Mouse (Mus musculus) hindbrain, embryonic 13.5 days (tissue): Measurements from ENCODE around the gene Nprl2. TPM values are rescaled to one million over a fixed set of nuclear protein-coding genes. Genes with fewer than 3 reads are reported as not detected.

Experiments
- ATAC-seq: fragments of 200-750 bp; cut with Nextera tagmentation; 2 replicates; pipeline ENCODE4 v1.8.0; 2017; ENCODE audit warnings: moderate TSS enrichment; ENCODE audit not compliant: low FRiP score
- H3K27ac ChIP-seq: fragments of 300-500 bp; sonication (generic); 2 replicates; pipeline ENCODE4 v1.5.1; 2015; ENCODE audit warnings: inconsistent platforms, mild to moderate bottlenecking, moderate library complexity
- H3K27me3 ChIP-seq: fragments of 300-500 bp; sonication (generic); 2 replicates; pipeline ENCODE4 v1.6.1; 2015; ENCODE audit warnings: mild to moderate bottlenecking, inconsistent platforms
- H3K36me3 ChIP-seq: fragments of 300-500 bp; sonication (generic); 2 replicates; pipeline ENCODE4 v1.6.1; 2015; ENCODE audit warnings: mild to moderate bottlenecking, inconsistent platforms
- H3K4me1 ChIP-seq: fragments of 300-500 bp; sonication (generic); replicated peaks from 2 replicates; pipeline ENCODE4 v1.6.1; 2015; ENCODE audit warnings: inconsistent platforms
- H3K4me2 ChIP-seq: fragments of 300-500 bp; sonication (generic); 2 replicates; pipeline ENCODE4 v1.6.1; 2015; ENCODE audit warnings: inconsistent platforms, mild to moderate bottlenecking, moderate library complexity
- H3K4me3 ChIP-seq: fragments of 300-500 bp; sonication (generic); 2 replicates; pipeline ENCODE4 v1.5.1; 2015; ENCODE audit warnings: mild to moderate bottlenecking, inconsistent platforms
- H3K9ac ChIP-seq: fragments of 300-500 bp; sonication (generic); 2 replicates; pipeline ENCODE4 v1.6.1; 2015; ENCODE audit warnings: mild to moderate bottlenecking, inconsistent platforms
- H3K9me3 ChIP-seq: fragments of 300-500 bp; sonication (generic); 2 replicates; pipeline ENCODE4 v1.6.1; 2016; ENCODE audit warnings: inconsistent platforms
- WGBS: fragments of 180-500 bp; shearing (Covaris S2); methylation state at CpG from one replicate; pipeline ENCODE4 v1.1.7; 2015; 5-methylcytosine and 5-hydroxymethylcytosine counted together
- polyA plus RNA-seq: library from polyadenylated mRNA; unstranded; fragments of >200 nt; fragmentation: Nextera tagmentation; extraction: Ambion mirVana; gene quantifications from 2 replicates; pipeline ENCODE4 v1.2.1, GENCODE M21; 2015

The Nprl2 gene
- polyA plus RNA-seq = 68.6 and 71.1 TPM in 2 replicates

DNA sequence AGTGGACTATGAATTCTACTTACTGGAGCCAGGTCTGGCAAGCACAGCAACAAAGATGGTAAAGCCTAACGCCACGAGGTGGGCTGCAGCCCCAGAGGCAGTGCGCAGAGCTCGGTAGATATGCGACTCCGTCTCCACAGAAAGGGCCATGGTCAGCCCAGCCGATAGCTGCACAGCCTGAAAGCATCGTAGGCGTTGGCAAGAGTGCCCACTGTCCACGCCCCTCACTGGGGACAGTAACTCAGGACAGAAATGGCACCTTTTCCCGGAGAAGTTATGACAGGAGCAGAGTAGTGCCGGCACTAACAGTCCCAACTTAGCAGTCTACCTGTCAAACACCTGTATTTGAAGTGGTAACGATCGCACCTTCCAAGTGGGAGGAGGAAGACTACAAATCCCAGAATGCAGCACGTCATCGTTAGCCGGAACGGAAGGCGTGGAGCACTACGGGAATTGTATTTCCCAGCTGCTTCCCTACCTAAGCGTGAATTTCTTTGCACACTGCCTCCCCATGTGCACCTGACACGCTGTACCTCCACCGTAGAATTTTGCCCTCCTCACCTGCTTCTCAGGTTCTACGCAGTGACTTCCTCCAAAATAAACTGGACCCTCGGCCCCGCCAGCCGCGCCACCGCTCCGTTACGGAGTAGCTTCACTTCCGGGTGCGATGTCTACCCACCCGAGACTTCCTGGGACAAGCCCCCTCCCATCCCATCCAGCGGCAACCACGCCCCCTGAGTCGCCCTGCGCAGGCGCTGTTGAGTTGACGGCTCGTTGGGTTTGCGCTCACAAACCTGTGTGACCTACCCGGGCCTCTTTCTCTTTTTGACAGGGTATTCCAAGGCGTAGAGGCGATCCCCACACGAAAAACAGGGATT lies at the start of gene Nprl2, which contains the start of gene Cyb561d2:
Gene Nprl2, plus strand, starts transcription at position 753 of the 878 bp plus-strand sequence.
Gene Cyb561d2, minus strand, starts transcription at position 720 of the 878 bp plus-strand sequence.
- H3K27me3 ChIP-seq = no peaks in the 10 kb centered on the region
- peak within 1 kb of the TSS; percentile 64 for H3K4me3 ChIP-seq
- peak within 1 kb of the TSS; percentile 74 for H3K27ac ChIP-seq
- peaks cover 63% of the 10 kb centered on the region for H3K4me1 ChIP-seq
- no peaks in the 10 kb centered on the region for H3K9me3 ChIP-seq
- H3K36me3 ChIP-seq = peaks cover 51% of the 10 kb centered on the region
- H3K4me2 ChIP-seq = peak within 1 kb of the TSS; percentile 83
- under 1% methylated on average over 46 of the region's 46 CpGs for WGBS
- ATAC-seq = peak; percentile 87
- H3K9ac ChIP-seq = peak within 1 kb of the TSS; percentile 72

DNA sequence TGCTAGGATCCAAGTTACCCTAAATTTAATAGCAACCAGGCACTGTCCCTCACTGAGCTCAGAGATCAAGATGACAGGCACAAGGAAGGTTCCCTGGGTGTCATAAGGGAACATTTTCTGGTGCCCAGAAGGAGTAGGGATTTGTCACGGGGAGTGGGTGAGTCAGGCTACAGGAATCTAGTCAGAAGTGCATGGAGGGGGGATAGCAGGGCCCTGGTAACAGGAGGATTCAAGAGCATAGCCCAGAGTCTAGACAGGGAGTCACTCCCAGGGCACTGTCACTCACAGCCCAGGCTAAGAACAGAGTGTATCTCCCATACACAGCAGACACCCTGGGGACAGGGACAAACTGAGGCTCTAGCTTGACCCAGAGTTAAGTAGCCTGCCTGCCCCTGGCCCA lies 48.5 kb upstream of the Nprl2 start:
- Histone ChIP-seq H3K9ac (no peak overlapping the region), H3K27ac (0 out of 2 replicates have a peak overlapping the region, but pooled peaks have one; percentile 19), H3K36me3 (peaks cover 4% of the 10 kb centered on the region), H3K4me1 (peaks cover 40% of the 10 kb centered on the region), H3K4me2 (no peak overlapping the region), H3K4me3 (no peak overlapping the region), H3K9me3 (no peaks in the 10 kb centered on the region), H3K27me3 (no peaks in the 10 kb centered on the region)
- ATAC-seq = no peak
- 64% methylated on average over 1 of the region's 1 CpGs for WGBS

- no peak for ATAC-seq
- 69% methylated on average over 12 of the region's 12 CpGs for WGBS
- Histone ChIP-seq H3K4me3 (no peak overlapping the region), H3K27me3 (no peaks in the 10 kb centered on the region), H3K4me2 (no peak overlapping the region), H3K36me3 (peaks cover 12% of the 10 kb centered on the region), H3K9me3 (no peaks in the 10 kb centered on the region), H3K27ac (peak overlapping the region; percentile 36; the same call in 1 of the 2 replicates), H3K4me1 (peaks cover 40% of the 10 kb centered on the region), H3K9ac (no peak overlapping the region)
Measured at GRCm38 (mm10) chr9:107494238-107494637, 47.8 kb upstream of the Nprl2 start.

DNA sequence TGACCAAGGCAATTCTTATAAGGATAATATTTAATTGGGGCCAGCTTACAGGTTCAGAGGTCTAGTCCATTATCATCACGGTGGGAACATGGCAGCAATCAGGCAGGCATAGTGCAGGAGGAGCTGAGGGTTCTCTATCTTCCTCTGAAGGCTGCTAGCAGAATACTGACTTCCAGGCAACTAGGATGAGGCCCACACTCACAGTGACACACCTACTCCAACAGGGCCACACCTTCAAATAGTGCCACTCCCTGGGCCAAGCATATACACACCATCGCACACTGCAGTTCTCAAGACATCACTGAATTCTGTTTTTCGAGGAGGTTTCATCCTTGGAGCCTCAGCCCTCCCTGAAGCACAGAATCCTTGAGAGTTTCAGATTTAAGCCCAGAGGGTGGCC lies 45.7 kb upstream of the Nprl2 start:
- no peaks in the 10 kb centered on the region for H3K27me3 ChIP-seq
- WGBS = 93% methylated on average over 3 of the region's 3 CpGs
- no peak overlapping the region for H3K27ac ChIP-seq

GRCm38 (mm10) chr9:107500708-107501286 lies 41.2 kb upstream of the Nprl2 start:
- Histone ChIP-seq H3K27ac (peak overlapping the region; percentile 50; the same call in 1 of the 2 replicates), H3K9me3 (no peaks in the 10 kb centered on the region), H3K4me2 (no peak overlapping the region), H3K9ac (peak overlapping the region; percentile 31; the same call in 1 of the 2 replicates), H3K4me1 (peaks cover 36% of the 10 kb centered on the region), H3K36me3 (peaks cover 12% of the 10 kb centered on the region), H3K4me3 (no peak overlapping the region), H3K27me3 (no peaks in the 10 kb centered on the region)
- WGBS = 83% methylated on average over 3 of the region's 3 CpGs
- no peak for ATAC-seq

More for the DNA sequence above, 45.7 kb upstream of the Nprl2 start:
- no peak for ATAC-seq
- H3K4me2 ChIP-seq = no peak overlapping the region
- H3K4me1 ChIP-seq = peaks cover 37% of the 10 kb centered on the region
- H3K4me3 ChIP-seq = no peak overlapping the region
- H3K36me3 ChIP-seq = peaks cover 12% of the 10 kb centered on the region
- no peak overlapping the region for H3K9ac ChIP-seq
- H3K9me3 ChIP-seq = no peaks in the 10 kb centered on the region

- Histone ChIP-seq H3K36me3 (peaks cover 12% of the 10 kb centered on the region), H3K9me3 (no peaks in the 10 kb centered on the region), H3K4me3 (no peak overlapping the region), H3K4me2 (no peak overlapping the region), H3K9ac (no peak overlapping the region), H3K27me3 (no peaks in the 10 kb centered on the region), H3K27ac (peak overlapping the region; percentile 10; the same call in 1 of the 2 replicates), H3K4me1 (peaks cover 51% of the 10 kb centered on the region)
- no peak for ATAC-seq
- WGBS = 88% methylated on average over 12 of the region's 12 CpGs
Measured at GRCm38 (mm10) chr9:107502131-107502846, 39.7 kb upstream of the Nprl2 start.

- peaks cover 77% of the 10 kb centered on the region for H3K4me1 ChIP-seq
- WGBS = 49% methylated on average over 19 of the region's 19 CpGs
- ATAC-seq = peak; percentile 34; the same call in 1 of the 2 replicates
Measured at GRCm38 (mm10) chr9:107504662-107505537, 37.1 kb upstream of the Nprl2 start.

DNA sequence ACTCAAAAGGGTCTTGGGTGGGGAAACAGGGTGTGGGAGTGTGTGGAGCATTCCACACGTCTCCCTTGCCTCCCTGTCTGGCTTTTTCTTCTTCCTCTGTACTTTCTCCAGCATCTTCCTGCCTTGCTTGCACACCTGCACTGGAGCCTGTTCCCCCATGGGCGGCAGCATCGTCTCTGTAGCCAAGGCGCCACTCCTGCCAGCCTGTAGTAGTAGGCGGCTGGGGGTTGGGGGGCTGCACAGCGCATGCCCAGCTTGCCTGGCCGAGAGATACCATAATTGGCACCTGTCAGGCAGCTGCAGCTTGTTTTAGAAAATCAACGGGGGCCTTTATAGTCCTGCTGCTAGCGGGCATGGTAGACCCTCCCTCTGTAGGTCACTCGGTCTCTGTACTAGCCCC lies 33.8 kb upstream of the Nprl2 start:
- Histone ChIP-seq H3K9ac (0 out of 2 replicates have a peak overlapping the region, but pooled peaks have one; percentile 35), H3K4me3 (no peak overlapping the region), H3K27ac (peak overlapping the region; percentile 89), H3K27me3 (no peaks in the 10 kb centered on the region), H3K36me3 (no peaks in the 10 kb centered on the region; the same call in 1 of the 2 replicates), H3K4me1 (peaks cover 100% of the 10 kb centered on the region), H3K4me2 (no peak overlapping the region), H3K9me3 (no peaks in the 10 kb centered on the region)
- WGBS = 48% methylated on average over 10 of the region's 10 CpGs
- no peak for ATAC-seq

More at GRCm38 (mm10) chr9:107504662-107505537, 37.1 kb upstream of the Nprl2 start:
- H3K9me3 ChIP-seq = no peaks in the 10 kb centered on the region
- H3K27ac ChIP-seq = peak overlapping the region; percentile 89
- no peak overlapping the region for H3K4me3 ChIP-seq
- H3K9ac ChIP-seq = 0 out of 2 replicates have a peak overlapping the region, but pooled peaks have one; percentile 20
- H3K27me3 ChIP-seq = no peaks in the 10 kb centered on the region
- H3K4me2 ChIP-seq = no peak overlapping the region
- H3K36me3 ChIP-seq = no peaks in the 10 kb centered on the region; the same call in none of the 2 replicates

GRCm38 (mm10) chr9:107510384-107511100 lies 31.5 kb upstream of the Nprl2 start:
- no peak overlapping the region for H3K4me3 ChIP-seq
- H3K9me3 ChIP-seq = no peaks in the 10 kb centered on the region
- no peaks in the 10 kb centered on the region; the same call in none of the 2 replicates for H3K36me3 ChIP-seq
- peak overlapping the region; percentile 13 for H3K9ac ChIP-seq
- WGBS = 75% methylated on average over 14 of the region's 14 CpGs
- no peak for ATAC-seq
- H3K4me2 ChIP-seq = no peak overlapping the region
- no peaks in the 10 kb centered on the region for H3K27me3 ChIP-seq
- peaks cover 90% of the 10 kb centered on the region for H3K4me1 ChIP-seq
- peak overlapping the region; percentile 89 for H3K27ac ChIP-seq

DNA sequence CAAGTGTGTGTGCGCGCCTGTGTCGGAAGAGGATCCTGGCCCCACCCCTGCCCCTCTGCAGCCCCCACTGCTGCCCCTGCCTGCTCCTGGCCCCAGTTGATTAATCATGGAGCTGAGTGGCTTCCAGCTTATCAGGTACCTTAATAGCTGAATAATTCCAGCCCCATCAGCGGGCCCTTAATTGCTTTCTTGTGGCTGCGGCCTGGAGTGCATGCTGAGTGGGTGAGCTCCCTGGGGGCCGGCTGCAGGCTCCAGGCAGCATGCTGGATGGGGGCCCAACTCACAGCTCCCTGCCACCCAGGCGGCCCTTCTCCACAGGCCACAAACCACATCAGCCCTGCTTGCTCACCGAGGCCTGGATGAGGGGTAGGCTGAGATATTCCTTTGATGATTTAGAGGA lies 30.6 kb upstream of the Nprl2 start:
- peaks cover 81% of the 10 kb centered on the region for H3K4me1 ChIP-seq
- no peaks in the 10 kb centered on the region for H3K27me3 ChIP-seq
- H3K36me3 ChIP-seq = no peaks in the 10 kb centered on the region; the same call in none of the 2 replicates
- WGBS = 44% methylated on average over 8 of the region's 8 CpGs
- H3K9ac ChIP-seq = peak overlapping the region; percentile 20; the same call in 1 of the 2 replicates
- no peak for ATAC-seq
- no peak overlapping the region for H3K4me3 ChIP-seq
- no peak overlapping the region for H3K4me2 ChIP-seq
- H3K27ac ChIP-seq = peak overlapping the region; percentile 89
- H3K9me3 ChIP-seq = no peaks in the 10 kb centered on the region
